Mouse (Mus musculus) heart, adult 8-10 months (tissue): ENCODE measurements around the gene Olfr617. TPM values are rescaled to one million over a fixed set of nuclear protein-coding genes. Genes with fewer than 3 reads are reported as not detected.
"Not testable (repeated sequence)": the region's sequence is repeated elsewhere in the genome, so short reads cannot be mapped to it uniquely, and the experiment has no call there.

ENCODE experiments used
- DNase-seq: peaks from one replicate; pipeline ENCODE4 v3.0.0; 2022; ENCODE audit warnings: low spot score
- microRNA-seq: library from miRNA; unstranded; fragments of <30 nt; microRNA quantifications from one replicate; pipeline ENCODE4 v1.2.0, GENCODE M21; 2022
- total RNA-seq, 4 experiments: library from RNA; stranded (reverse); gene quantifications; 2 replicates each; pipeline ENCODE4 v1.2.4; 2022

The Olfr617 gene
- not detected for total RNA-seq

DNA sequence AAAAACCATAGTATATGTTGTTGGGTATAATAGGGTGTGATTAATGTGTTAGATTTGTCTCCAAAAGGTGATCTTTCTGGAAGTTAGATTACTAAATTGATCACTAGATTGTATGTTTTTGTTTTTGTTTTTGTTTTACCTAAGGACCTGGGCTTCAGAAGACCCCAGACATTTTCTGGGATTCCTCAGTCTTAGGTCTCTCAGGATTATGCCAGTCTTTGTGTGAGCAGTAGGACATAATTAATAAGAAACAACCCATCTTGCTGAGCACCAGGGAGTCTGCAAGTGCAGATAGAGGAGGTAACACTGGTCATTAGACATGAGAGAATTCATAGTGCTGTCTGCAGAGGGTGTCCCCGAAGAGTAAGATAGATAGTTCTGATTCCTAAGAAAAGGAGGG, at the start of gene Olfr617:
TSS of gene Olfr617 (plus strand) at position 301 of the 400 bp plus-strand sequence.
- no peak for DNase-seq

DNA sequence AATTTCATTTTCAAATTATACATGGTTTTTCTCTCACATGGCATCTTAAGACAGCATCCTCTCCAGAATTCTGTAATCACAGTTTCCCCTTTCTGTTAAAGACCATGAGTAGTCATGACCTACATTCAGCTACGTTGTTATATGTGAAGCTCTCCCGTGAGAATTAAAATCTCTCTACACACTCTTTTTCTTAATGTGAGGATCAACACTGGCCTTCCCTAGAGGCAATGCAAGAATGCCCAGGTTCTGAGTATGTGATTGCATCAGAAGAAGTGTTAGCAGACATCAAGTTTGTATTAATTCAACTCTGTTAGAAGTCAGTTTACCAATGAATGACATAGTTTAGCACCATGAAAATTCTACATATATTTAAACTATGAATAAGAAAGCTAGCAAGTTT, 30.2 kb upstream of the Olfr617 start, which contains the start of gene Olfr612:
TSS of gene Olfr612 (minus strand) at position 101 of the 400 bp plus-strand sequence.
- not testable (repeated sequence) for DNase-seq

DNA sequence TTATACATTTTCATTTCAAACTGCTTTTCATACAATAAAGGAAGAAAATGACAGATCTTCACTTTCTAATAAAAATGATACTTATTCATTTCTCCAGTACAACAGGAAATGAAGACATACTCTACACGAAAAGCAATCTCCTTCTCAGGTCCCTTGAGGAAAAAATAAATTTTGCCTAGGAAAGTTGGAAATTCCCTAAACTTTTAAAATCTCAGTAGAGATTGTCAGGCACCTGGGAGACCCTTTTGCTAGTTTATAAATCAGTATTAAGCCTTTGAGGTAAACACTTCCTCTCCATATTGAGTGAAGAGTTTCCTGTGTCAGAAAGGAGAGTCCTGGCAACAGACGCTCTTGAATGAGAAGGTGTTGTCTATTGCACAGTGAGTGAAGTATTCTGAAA, 25.1 kb upstream of the Olfr617 start, which contains the start of gene Olfr613:
TSS of gene Olfr613 (plus strand) at position 301 of the 400 bp plus-strand sequence.
- DNase-seq, result no peak

DNA sequence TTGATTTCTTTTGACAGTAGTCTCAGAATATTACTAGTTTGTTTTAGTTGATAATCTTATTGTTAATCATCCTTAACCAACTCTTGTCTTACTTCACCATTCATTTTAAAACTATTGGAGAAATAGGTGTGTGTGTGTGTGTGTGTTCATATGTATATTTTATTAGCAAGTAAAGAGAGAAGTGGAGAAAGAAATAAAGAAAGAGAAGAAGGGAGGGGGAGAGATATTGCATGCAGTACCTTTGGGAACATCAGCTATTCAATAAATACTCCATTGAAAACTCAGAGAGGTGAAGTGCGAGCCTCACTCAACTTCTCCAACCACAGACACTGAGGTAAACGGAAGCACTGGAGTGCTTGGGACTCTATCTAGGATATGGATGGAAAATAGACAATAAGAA, 17.1 kb upstream of the Olfr617 start, which contains the start of gene Olfr615:
TSS of gene Olfr615 (plus strand) at position 301 of the 400 bp plus-strand sequence.
- no peak for DNase-seq

DNA sequence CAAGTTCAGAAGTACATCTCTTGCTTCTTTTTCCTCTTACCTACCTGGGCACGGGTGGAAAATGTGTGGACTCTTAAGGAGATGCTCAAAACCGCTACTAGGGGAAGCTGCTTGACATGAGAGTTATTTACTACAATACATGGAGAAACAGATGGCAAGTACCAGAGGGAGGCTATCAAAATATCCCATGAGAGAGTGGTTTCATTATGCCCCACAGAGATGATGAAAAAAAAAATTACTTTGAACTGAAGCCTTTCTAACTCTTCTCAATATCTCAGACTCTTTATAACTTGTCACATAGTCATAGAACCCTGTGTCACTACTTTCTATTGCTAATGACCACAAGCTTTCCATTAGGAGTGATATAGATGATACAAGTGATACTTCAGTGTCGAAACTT, 3.8 kb upstream of the Olfr617 start, which contains the start of gene Olfr616:
TSS of gene Olfr616 (minus strand) at position 101 of the 400 bp plus-strand sequence.
- no peak for DNase-seq

DNA sequence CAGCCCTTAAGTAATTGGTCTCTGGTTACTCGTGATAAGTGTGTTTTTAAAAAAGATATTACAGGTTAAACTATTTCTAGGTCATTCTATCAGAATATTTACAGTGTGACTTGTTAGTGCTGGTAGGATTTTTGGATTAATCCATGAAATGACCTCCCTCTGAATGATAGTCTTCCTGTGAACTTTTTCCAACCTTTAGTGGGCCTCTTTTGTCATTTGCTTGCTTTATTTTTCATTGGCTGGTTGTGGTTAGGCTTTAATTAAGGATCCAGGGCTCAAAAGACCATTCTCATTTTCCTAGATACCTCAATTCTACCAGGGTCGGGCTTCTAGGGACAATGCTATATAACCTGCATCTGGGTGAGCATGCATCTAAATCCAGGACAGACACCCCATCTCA, 16.9 kb downstream of the Olfr617 start, which contains the start of gene Olfr618:
TSS of gene Olfr618 (plus strand) at position 301 of the 400 bp plus-strand sequence.
- no peak for DNase-seq

DNA sequence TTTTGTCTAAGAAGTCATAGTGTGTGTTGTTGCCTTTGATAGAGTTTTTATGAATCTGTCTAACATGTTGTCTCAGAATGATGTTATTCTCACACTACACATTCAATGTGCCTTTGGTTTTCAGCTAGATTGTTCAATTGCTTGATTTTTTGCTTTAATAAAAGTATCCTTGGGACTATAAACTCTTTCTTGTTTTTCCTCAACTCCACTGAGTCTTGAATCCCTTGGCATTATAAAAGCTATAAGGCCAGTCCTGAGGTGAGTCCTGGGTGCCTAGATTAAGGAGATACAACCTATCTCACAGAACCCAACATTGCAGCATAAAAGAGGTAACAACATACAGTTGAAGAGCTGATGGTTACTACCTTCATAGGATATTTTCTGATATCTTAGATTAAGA, 27.4 kb downstream of the Olfr617 start, which contains the start of gene Olfr619:
TSS of gene Olfr619 (plus strand) at position 301 of the 400 bp plus-strand sequence.
- no peak for DNase-seq

DNA sequence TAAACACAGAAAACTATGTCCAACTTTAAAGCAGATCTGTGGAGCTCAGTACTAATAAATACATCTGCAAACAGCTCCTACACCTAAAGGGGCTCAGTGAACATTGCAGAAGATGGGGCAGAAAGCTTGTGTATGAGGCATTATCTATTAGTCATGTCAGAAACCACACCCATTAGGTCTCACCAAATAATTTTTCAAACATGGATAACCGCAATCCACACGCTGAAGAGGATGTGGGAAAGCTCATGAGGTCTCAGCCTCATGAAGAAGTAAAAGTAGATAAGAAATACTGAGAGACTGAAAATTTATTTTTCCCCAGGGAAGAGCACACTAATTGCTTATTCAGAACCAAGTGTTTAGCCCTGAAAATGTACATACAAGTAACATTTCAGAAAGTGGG, 34.6 kb downstream of the Olfr617 start:
- no peak for DNase-seq

DNA sequence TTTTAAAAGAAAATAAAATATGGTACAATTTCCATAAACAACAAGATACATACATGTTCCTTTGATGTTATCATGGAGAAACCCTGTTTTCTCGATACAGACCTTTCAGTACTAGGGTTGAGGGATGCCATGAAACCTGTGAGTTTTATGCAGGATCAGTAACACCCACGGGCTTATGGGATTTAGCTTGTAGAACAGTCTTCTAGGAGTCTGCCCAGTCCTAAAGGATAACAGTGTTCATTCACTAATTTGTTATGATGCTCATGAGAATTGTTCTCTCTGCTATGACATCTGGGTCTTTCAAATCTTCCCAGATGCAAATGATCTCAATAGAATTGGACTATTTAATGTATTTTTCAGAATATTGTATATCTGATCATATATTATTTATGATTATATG, 39.6 kb downstream of the Olfr617 start, which contains the start of gene Olfr620:
TSS of gene Olfr620 (minus strand) at position 101 of the 400 bp plus-strand sequence.
- no peak for DNase-seq

Small RNAs within 50 kb of the gene (microRNA-seq; reads per million reads assigned to microRNA genes)
- gene Gm26506, result not detected

Other genes with a start within 250 kb of the Olfr617 start
- gene Olfr598, start 249.5 kb upstream of the Olfr617 start, total RNA-seq, result not detected
- gene Olfr599, start 237.1 kb upstream of the Olfr617 start, total RNA-seq, result not detected
- gene Olfr600, start 223.4 kb upstream of the Olfr617 start, total RNA-seq, result not detected
- gene Olfr601, start 210.4 kb upstream of the Olfr617 start, total RNA-seq, result not detected
- gene Olfr603, start 186.9 kb upstream of the Olfr617 start, total RNA-seq, result not detected
- not detected for gene Usp17lc, start 158.0 kb upstream of the Olfr617 start, total RNA-seq
- gene Olfr605, start 127.6 kb upstream of the Olfr617 start, total RNA-seq, result not detected
- not detected for gene Olfr606, start 124.0 kb upstream of the Olfr617 start, total RNA-seq
- not detected for gene Olfr607, start 108.9 kb upstream of the Olfr617 start, total RNA-seq
- gene Olfr608, start 103.2 kb upstream of the Olfr617 start, total RNA-seq, result not detected
- gene Olfr609, start 75.0 kb upstream of the Olfr617 start, total RNA-seq, result not detected
- gene Olfr610, start 60.9 kb upstream of the Olfr617 start, total RNA-seq, result not detected
- not detected for gene Olfr611, start 52.2 kb upstream of the Olfr617 start, total RNA-seq
- not detected for gene Olfr612, start 30.3 kb upstream of the Olfr617 start, total RNA-seq
- gene Olfr613, start 25.0 kb upstream of the Olfr617 start, total RNA-seq, result not detected
- gene Olfr615, start 17.0 kb upstream of the Olfr617 start, total RNA-seq, result not detected
- not detected for gene Olfr616, start 3.9 kb upstream of the Olfr617 start, total RNA-seq
- gene Olfr618, start 17.0 kb downstream of the Olfr617 start, total RNA-seq, result not detected
- not detected for gene Olfr619, start 27.5 kb downstream of the Olfr617 start, total RNA-seq
- not detected for gene Olfr620, start 39.5 kb downstream of the Olfr617 start, total RNA-seq
- gene Olfr622, start 69.6 kb downstream of the Olfr617 start, total RNA-seq, result not detected
- gene Olfr623, start 90.6 kb downstream of the Olfr617 start, total RNA-seq, result not detected
- gene Olfr624, start 98.1 kb downstream of the Olfr617 start, total RNA-seq, result not detected
- not detected for gene Olfr625-ps1, start 109.7 kb downstream of the Olfr617 start, total RNA-seq
- gene Olfr243, start 141.6 kb downstream of the Olfr617 start, total RNA-seq, result not detected
- gene Olfr628, start 157.3 kb downstream of the Olfr617 start, total RNA-seq, result not detected
- not detected for gene Olfr629, start 171.9 kb downstream of the Olfr617 start, total RNA-seq
- not detected for gene Olfr630, start 184.3 kb downstream of the Olfr617 start, total RNA-seq
- gene Olfr69, start 198.5 kb downstream of the Olfr617 start, total RNA-seq, result not detected
- not detected for gene Olfr68, start 206.6 kb downstream of the Olfr617 start, total RNA-seq
- not detected for gene Olfr67, start 218.8 kb downstream of the Olfr617 start, total RNA-seq
- gene Hbb-bt, start 240.9 kb downstream of the Olfr617 start, total RNA-seq, result 1,000 to 10,000 TPM in 1 of 4 experiments, 100 to 1,000 TPM in 3; 208 to 1,111 (median 289) TPM